Mouse (Mus musculus): ENCODE measurements around the gene Iqschfp.

Iqschfp gene

GRCm38 (mm10) chr3:68592575-68592974, 700.5 kb downstream of the Iqschfp start:
- DNase-seq (ENCODE audit: inconsistent age in 2 of 2, low spot score in 1 of 2), result no peak

GRCm38 (mm10) chr3:68593073-68593867, 701.2 kb downstream of the Iqschfp start:
- no peak for DNase-seq (ENCODE audit: inconsistent age in 2 of 2, low spot score in 1 of 2)

- DNase-seq (ENCODE audit: inconsistent age in 2 of 2, low spot score in 1 of 2), result no peak
Measured at GRCm38 (mm10) chr3:68595316-68595925, 703.4 kb downstream of the Iqschfp start.

- DNase-seq (ENCODE audit: inconsistent age in 2 of 2, low spot score in 1 of 2), result no peak
Measured at GRCm38 (mm10) chr3:68596938-68597337, 704.9 kb downstream of the Iqschfp start.

GRCm38 (mm10) chr3:68602891-68603290, 710.9 kb downstream of the Iqschfp start:
- DNase-seq (ENCODE audit: inconsistent age in 2 of 2, low spot score in 1 of 2), result no peak

- no peak for DNase-seq (ENCODE audit: inconsistent age in 2 of 2, low spot score in 1 of 2)
Measured at GRCm38 (mm10) chr3:68604467-68604866, 712.4 kb downstream of the Iqschfp start.

GRCm38 (mm10) chr3:68604962-68605361, 712.9 kb downstream of the Iqschfp start:
- DNase-seq (ENCODE audit: inconsistent age in 2 of 2, low spot score in 1 of 2), result no peak

- DNase-seq (ENCODE audit: inconsistent age in 2 of 2, low spot score in 1 of 2), result no peak
Measured at GRCm38 (mm10) chr3:68605942-68606603, 714.0 kb downstream of the Iqschfp start.

GRCm38 (mm10) chr3:68606730-68607129, 714.7 kb downstream of the Iqschfp start:
- DNase-seq (ENCODE audit: inconsistent age in 2 of 2, low spot score in 1 of 2), result no peak

GRCm38 (mm10) chr3:68607336-68607735, 715.3 kb downstream of the Iqschfp start:
- no peak for DNase-seq (ENCODE audit: inconsistent age in 2 of 2, low spot score in 1 of 2)

- DNase-seq (ENCODE audit: inconsistent age in 2 of 2, low spot score in 1 of 2), result peak; percentile 49 to 60
Measured at GRCm38 (mm10) chr3:68608848-68609497, 716.9 kb downstream of the Iqschfp start.

- no peak for DNase-seq (ENCODE audit: inconsistent age in 2 of 2, low spot score in 1 of 2)
Measured at GRCm38 (mm10) chr3:68610011-68610410, 718.0 kb downstream of the Iqschfp start.

- DNase-seq (ENCODE audit: inconsistent age in 2 of 2, low spot score in 1 of 2), result no peak
Measured at GRCm38 (mm10) chr3:68610598-68611261, 718.7 kb downstream of the Iqschfp start.

- peak in 1 of 2 experiments; percentile 82 for DNase-seq (ENCODE audit: inconsistent age in 2 of 2, low spot score in 1 of 2)
Measured at GRCm38 (mm10) chr3:68615042-68615810, 723.2 kb downstream of the Iqschfp start.

GRCm38 (mm10) chr3:68616363-68616762, 724.3 kb downstream of the Iqschfp start:
- DNase-seq (ENCODE audit: inconsistent age in 2 of 2, low spot score in 1 of 2), result no peak

GRCm38 (mm10) chr3:68617708-68618107, 725.7 kb downstream of the Iqschfp start:
- no peak for DNase-seq (ENCODE audit: inconsistent age in 2 of 2, low spot score in 1 of 2)

- DNase-seq (ENCODE audit: inconsistent age in 2 of 2, low spot score in 1 of 2), result no peak
Measured at GRCm38 (mm10) chr3:68619097-68619496, 727.1 kb downstream of the Iqschfp start.

GRCm38 (mm10) chr3:68621971-68622370, 729.9 kb downstream of the Iqschfp start:
- DNase-seq (ENCODE audit: inconsistent age in 2 of 2, low spot score in 1 of 2), result no peak

GRCm38 (mm10) chr3:68623036-68623435, 731.0 kb downstream of the Iqschfp start:
- no peak for DNase-seq (ENCODE audit: inconsistent age in 2 of 2, low spot score in 1 of 2)

- DNase-seq (ENCODE audit: inconsistent age in 2 of 2, low spot score in 1 of 2), result no peak
Measured at GRCm38 (mm10) chr3:68624471-68624870, 732.4 kb downstream of the Iqschfp start.
